Mouse (Mus musculus): ENCODE data around the gene Hmbs. TPM values are rescaled to one million over a fixed set of nuclear protein-coding genes. Genes with fewer than 3 reads are reported as not detected.
A peak's percentile ranks its signal among the peaks of the same experiment; 100 is the strongest.

Gene Hmbs
- total RNA-seq, 2 experiments from 2014 or later, result 86.7 to 101 TPM

DNA sequence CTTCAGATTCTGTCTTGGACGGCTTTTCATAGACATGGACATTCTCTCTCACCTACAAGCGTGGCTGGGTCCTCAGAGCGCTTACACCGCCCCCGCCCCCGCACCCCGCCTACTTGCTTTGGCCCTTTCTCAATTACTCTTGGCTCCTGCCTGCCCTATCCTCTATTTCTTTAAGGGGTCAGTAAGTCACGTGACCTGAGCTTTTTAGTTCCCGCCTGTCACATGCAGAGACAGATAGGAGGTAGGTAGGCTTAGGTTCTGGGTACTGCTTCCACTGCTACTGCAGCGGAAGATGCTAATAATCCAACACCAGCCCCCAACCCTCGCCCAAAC lies 55.1 kb downstream of the Hmbs start:
- DNase-seq, result no peak

GRCm38 (mm10) chr9:44288076-44288958 lies 55.7 kb downstream of the Hmbs start, which contains the start of gene Abcg4:
Gene Abcg4 (minus strand): TSS chr9:44288615.
- peak; percentile 58 for DNase-seq

GRCm38 (mm10) chr9:44287401-44288075 lies 56.5 kb downstream of the Hmbs start:
- DNase-seq, result peak; percentile 62

DNA sequence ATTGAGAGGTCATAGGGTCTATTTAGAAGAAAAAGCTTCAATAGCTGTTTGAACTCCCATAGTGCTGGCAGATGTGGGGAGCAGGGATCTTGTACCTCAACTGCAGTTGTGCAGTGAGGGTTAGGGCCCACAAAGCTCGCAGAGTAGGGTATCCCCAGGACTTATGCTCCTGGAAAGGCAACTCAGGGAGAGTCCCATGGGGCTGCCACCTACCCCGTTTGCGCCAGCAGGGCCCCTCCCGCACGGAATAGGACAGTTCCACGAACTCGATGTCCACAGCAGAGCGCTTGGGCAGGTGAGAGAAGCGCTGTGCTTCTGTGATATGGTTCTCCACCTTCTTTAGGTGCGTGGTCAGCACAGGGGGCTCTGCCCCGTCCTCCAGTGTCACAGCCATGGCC lies 57.0 kb downstream of the Hmbs start:
- DNase-seq, result peak; percentile 31

Small RNA genes lying within 50 kb of the gene (microRNA-seq; reads per million reads assigned to microRNA genes)
- gene Gm44335, result not detected

Other genes starting within 250 kb of the Hmbs start
- gene Mfrp, start 242.5 kb downstream of the Hmbs start, total RNA-seq (2021), result under 1 TPM in 1 of 2 experiments, not detected in 1; 0.30 TPM
- 10 to 100 TPM; 16.7 to 21.9 TPM for gene C1qtnf5, start 237.0 kb downstream of the Hmbs start, total RNA-seq (2021)
- under 1 TPM in 1 of 2 experiments, not detected in 1; 0.51 TPM for gene Gm49380, start 230.7 kb downstream of the Hmbs start, total RNA-seq (2021)
- gene Rnf26, start 230.7 kb downstream of the Hmbs start, total RNA-seq (2021), result 10 to 100 TPM; 29.3 to 35.5 TPM
- 100 to 1,000 TPM in 1 of 2 experiments, 10 to 100 TPM in 1; 85.0 to 114 TPM for gene Mcam, start 209.8 kb downstream of the Hmbs start, total RNA-seq (2021)
- 10 to 100 TPM; 28.2 to 32.4 TPM for gene Cbl, start 110.2 kb downstream of the Hmbs start, total RNA-seq (2021)
- 1 to 10 TPM; 1.5 to 1.6 TPM for gene Ccdc153, start 103.6 kb downstream of the Hmbs start, total RNA-seq (2021)
- under 1 TPM in 1 of 2 experiments, not detected in 1; 0.48 TPM for gene Pdzd3, start 92.8 kb downstream of the Hmbs start, total RNA-seq (2021)
- gene Nlrx1, start 75.6 kb downstream of the Hmbs start, total RNA-seq (2021), result 10 to 100 TPM; 23.1 to 30.6 TPM
- gene Abcg4, start 55.6 kb downstream of the Hmbs start, total RNA-seq (2021), result 10 to 100 TPM; 15.0 to 23.1 TPM
- gene Hinfp, start 38.6 kb downstream of the Hmbs start, total RNA-seq (2021), result 10 to 100 TPM; 17.3 to 24.4 TPM
- gene C2cd2l, start 23.9 kb downstream of the Hmbs start, total RNA-seq (2021), result 10 to 100 TPM; 19.3 to 25.1 TPM
- gene Dpagt1, start 18.2 kb downstream of the Hmbs start, total RNA-seq (2021), result 10 to 100 TPM; 25.2 to 27.7 TPM
- 10 to 100 TPM; 87.2 to 99.6 TPM for gene H2afx, start 9.5 kb downstream of the Hmbs start, total RNA-seq (2021)
- 10 to 100 TPM; 42.3 to 47.3 TPM for gene Vps11, start 17.4 kb upstream of the Hmbs start, total RNA-seq (2021)
- gene Hyou1, start 35.3 kb upstream of the Hmbs start, total RNA-seq (2021), result 100 to 1,000 TPM in 1 of 2 experiments, 10 to 100 TPM in 1; 97.2 to 121 TPM
- gene Slc37a4, start 52.6 kb upstream of the Hmbs start, total RNA-seq (2021), result 10 to 100 TPM; 30.6 to 44.8 TPM
- 1,000 to 10,000 TPM; 1,303 to 1,311 TPM for gene Rps25, start 62.9 kb upstream of the Hmbs start, total RNA-seq (2021)
- 10 to 100 TPM; 65.4 to 70.9 TPM for gene Trappc4, start 63.4 kb upstream of the Hmbs start, total RNA-seq (2021)
- 10 to 100 TPM; 15.4 to 20.7 TPM for gene Ccdc84, start 74.3 kb upstream of the Hmbs start, total RNA-seq (2021)
- not detected for gene Foxr1, start 96.9 kb upstream of the Hmbs start, total RNA-seq (2021)
- gene Upk2, start 110.7 kb upstream of the Hmbs start, total RNA-seq (2021), result not detected
- gene Bcl9l, start 138.6 kb upstream of the Hmbs start, total RNA-seq (2021), result 10 to 100 TPM; 64.6 to 72.6 TPM
- 1 to 10 TPM; 1.0 to 1.4 TPM for gene Cxcr5, start 217.6 kb upstream of the Hmbs start, total RNA-seq (2021)